Mouse (Mus musculus) CH12.LX (cell line): Measurements from ENCODE around the gene Trdmt1. TPM values are rescaled to one million over a fixed set of nuclear protein-coding genes. Genes with fewer than 3 reads are reported as not detected.

Experiments used
- DNase-seq: peaks from one replicate; pipeline ENCODE4 v3.0.0-alpha.2; 2013; ENCODE audit errors: extremely low read depth
- H3K27ac ChIP-seq: 2 replicates; pipeline ENCODE4 v1.5.1; 2012; ENCODE audit warnings: low read depth, mild to moderate bottlenecking, control low read depth, moderate library complexity; ENCODE audit not compliant: insufficient read depth
- H3K27me3 ChIP-seq: replicated peaks from 2 replicates; pipeline ENCODE3; 2012; ENCODE audit warnings: inconsistent platforms
- H3K36me3 ChIP-seq, 2 experiments: replicated peaks in 1 of 2; 2 replicates each; pipeline versions ENCODE3 to v1.6.1; 2012; ENCODE audit warnings: inconsistent platforms in 1 of 2, low read length in 1 of 2, mild to moderate bottlenecking in 1 of 2, mixed read lengths in 1 of 2, moderate library complexity in 1 of 2; ENCODE audit not compliant: control insufficient read depth in 1 of 2, insufficient read depth in 1 of 2
- H3K4me1 ChIP-seq, 2 experiments: 2 replicates each; pipeline ENCODE4 v1.6.1; 2012; ENCODE audit warnings: inconsistent platforms in 1 of 2, moderate library complexity in 1 of 2; ENCODE audit not compliant: insufficient read depth in 2 of 2, control insufficient read depth in 1 of 2
- H3K4me2 ChIP-seq: 2 replicates; pipeline ENCODE4 v1.6.1; 2012; ENCODE audit warnings: low read depth, mild to moderate bottlenecking, control low read depth; ENCODE audit not compliant: poor library complexity, insufficient read depth, severe bottlenecking
- H3K4me3 ChIP-seq, 3 experiments: fragments of 150-350 bp in 1 of 3; sonication (generic) in 1 of 3; replicated peaks in 1 of 3; 2 replicates each; pipeline versions ENCODE3 to v1.5.1; 2011 to 2012; ENCODE audit warnings: low read depth in 2 of 3, low read length in 2 of 3, mild to moderate bottlenecking in 2 of 3, moderate library complexity in 2 of 3, control low read depth in 1 of 3, improper control_type of control experiment in 1 of 3, inconsistent platforms in 1 of 3, mixed read lengths in 1 of 3; ENCODE audit not compliant: poor library complexity in 1 of 3
- H3K79me2 ChIP-seq: replicated peaks from 2 replicates; pipeline ENCODE4 v1.6.1; 2012; ENCODE audit warnings: mild to moderate bottlenecking, moderate library complexity; ENCODE audit not compliant: control insufficient read depth, poor library complexity, insufficient read depth, severe bottlenecking; ENCODE audit errors: extremely low read depth
- H3K9ac ChIP-seq: 2 replicates; pipeline ENCODE4 v1.6.1; 2012; ENCODE audit warnings: low read depth, mild to moderate bottlenecking, control low read depth, moderate library complexity; ENCODE audit not compliant: insufficient read depth
- H3K9me3 ChIP-seq: replicated peaks from 2 replicates; pipeline ENCODE3; 2012; ENCODE audit warnings: low read length, inconsistent platforms, mixed read lengths
- BHLHE40 ChIP-seq: IDR thresholded peaks from 2 replicates; pipeline ENCODE4 v1.6.1; 2011; ENCODE audit warnings: mild to moderate bottlenecking, low read depth, low read length, improper control_type of control experiment
- CHD2 ChIP-seq: IDR thresholded peaks from 2 replicates; pipeline ENCODE4 v1.6.1; 2011; ENCODE audit warnings: low read length, improper control_type of control experiment
- CTCF ChIP-seq, 2 experiments: IDR thresholded peaks in 1 of 2; conservative IDR thresholded peaks in 1 of 2; 2 replicates each; pipeline ENCODE4 v1.5.1; 2011 to 2012; ENCODE audit warnings: low read depth in 2 of 2, low read length in 2 of 2, improper control_type of control experiment in 1 of 2, inconsistent platforms in 1 of 2, mild to moderate bottlenecking in 1 of 2, moderate library complexity in 1 of 2
- E2F4 ChIP-seq: IDR thresholded peaks from 2 replicates; pipeline ENCODE4 v1.6.1; 2011; ENCODE audit warnings: low read depth, low read length, improper control_type of control experiment; ENCODE audit not compliant: insufficient replicate concordance
- EP300 ChIP-seq: IDR thresholded peaks from 2 replicates; pipeline ENCODE4 v1.6.1; 2011; ENCODE audit warnings: low read length, improper control_type of control experiment
- ETS1 ChIP-seq: conservative IDR thresholded peaks from 2 replicates; pipeline ENCODE4 v1.6.1; 2012; ENCODE audit warnings: low read depth, mild to moderate bottlenecking, inconsistent platforms, low read length, improper control_type of control experiment, moderate library complexity
- HCFC1 ChIP-seq: IDR thresholded peaks from 2 replicates; pipeline ENCODE4 v1.6.1; 2012; ENCODE audit warnings: low read depth, mild to moderate bottlenecking, inconsistent platforms, low read length, improper control_type of control experiment
- IRF4 ChIP-seq: IDR thresholded peaks from 2 replicates; pipeline ENCODE4 v1.6.1; 2014; ENCODE audit warnings: low read depth, mild to moderate bottlenecking, inconsistent platforms, low read length, improper control_type of control experiment
- JUND ChIP-seq: conservative IDR thresholded peaks from 2 replicates; pipeline ENCODE4 v1.6.1; 2011; ENCODE audit warnings: low read depth, low read length, improper control_type of control experiment
- KAT2A ChIP-seq: IDR thresholded peaks from 2 replicates; pipeline ENCODE4 v1.6.1; 2012; ENCODE audit warnings: low read length, improper control_type of control experiment, inconsistent platforms; ENCODE audit not compliant: insufficient replicate concordance
- MAFK ChIP-seq: IDR thresholded peaks from 2 replicates; pipeline ENCODE4 v1.6.1; 2011; ENCODE audit warnings: low read length, improper control_type of control experiment; ENCODE audit not compliant: insufficient replicate concordance
- MAZ ChIP-seq: IDR thresholded peaks from 2 replicates; pipeline ENCODE4 v1.6.1; 2012; ENCODE audit warnings: low read depth, mild to moderate bottlenecking, inconsistent platforms, low read length, improper control_type of control experiment, moderate library complexity
- MEF2A ChIP-seq: IDR thresholded peaks from 2 replicates; pipeline ENCODE4 v1.6.1; 2014; ENCODE audit warnings: low read depth, mild to moderate bottlenecking, inconsistent platforms, low read length, improper control_type of control experiment, borderline replicate concordance
- MXI1 ChIP-seq: IDR thresholded peaks from 2 replicates; pipeline ENCODE4 v1.6.1; 2011; ENCODE audit warnings: mild to moderate bottlenecking, low read depth, low read length, improper control_type of control experiment
- MYC ChIP-seq: IDR thresholded peaks from 2 replicates; pipeline ENCODE4 v1.6.1; 2011; ENCODE audit warnings: low read depth, mild to moderate bottlenecking, improper control_type of control experiment, low read length
- NELFE ChIP-seq: IDR thresholded peaks from 2 replicates; pipeline ENCODE4 v1.6.1; 2011; ENCODE audit warnings: low read depth, low read length, improper control_type of control experiment
- NRF1 ChIP-seq: IDR thresholded peaks from 2 replicates; pipeline ENCODE4 v1.6.1; 2014; ENCODE audit warnings: low read depth, mild to moderate bottlenecking, inconsistent platforms, low read length, improper control_type of control experiment, moderate library complexity
- PAX5 ChIP-seq: IDR thresholded peaks from 2 replicates; pipeline ENCODE4 v1.6.1; 2012; ENCODE audit warnings: low read length, inconsistent platforms, mixed read lengths
- POLR2A ChIP-seq: IDR thresholded peaks from 2 replicates; pipeline ENCODE4 v1.6.1; 2011; ENCODE audit warnings: low read depth, mild to moderate bottlenecking, improper control_type of control experiment, low read length
- POLR2AphosphoS2 ChIP-seq: IDR thresholded peaks from 2 replicates; pipeline ENCODE4 v1.6.1; 2011; ENCODE audit warnings: low read depth, low read length, improper control_type of control experiment
- RAD21 ChIP-seq: IDR thresholded peaks from 2 replicates; pipeline ENCODE4 v1.6.1; 2011; ENCODE audit warnings: low read depth, mild to moderate bottlenecking, low read length, improper control_type of control experiment, moderate library complexity
- RCOR1 ChIP-seq: conservative IDR thresholded peaks from 2 replicates; pipeline ENCODE4 v1.6.1; 2012; ENCODE audit warnings: low read depth, mild to moderate bottlenecking, inconsistent platforms, low read length, improper control_type of control experiment
- SMC3 ChIP-seq: IDR thresholded peaks from 2 replicates; pipeline ENCODE4 v1.6.1; 2011; ENCODE audit warnings: low read depth, low read length, improper control_type of control experiment
- TBP ChIP-seq: conservative IDR thresholded peaks from 2 replicates; pipeline ENCODE4 v1.6.1; 2011; ENCODE audit warnings: low read depth, low read length, improper control_type of control experiment
- UBTF ChIP-seq: IDR thresholded peaks from 2 replicates; pipeline ENCODE4 v1.6.1; 2012; ENCODE audit warnings: low read depth, mild to moderate bottlenecking, inconsistent platforms, low read length, improper control_type of control experiment, moderate library complexity
- USF2 ChIP-seq: conservative IDR thresholded peaks from 2 replicates; pipeline ENCODE4 v1.6.1; 2011; ENCODE audit warnings: low read depth, low read length, improper control_type of control experiment
- ZC3H11A ChIP-seq: IDR thresholded peaks from 2 replicates; pipeline ENCODE4 v1.6.1; 2012; ENCODE audit warnings: low read depth, mild to moderate bottlenecking, inconsistent platforms, low read length, improper control_type of control experiment
- ZMIZ1 ChIP-seq: IDR thresholded peaks from 2 replicates; pipeline ENCODE4 v1.6.1; 2012; ENCODE audit warnings: low read depth, mild to moderate bottlenecking, inconsistent platforms, low read length, improper control_type of control experiment
- ZNF384 ChIP-seq: IDR thresholded peaks from 2 replicates; pipeline ENCODE4 v1.6.1; 2012; ENCODE audit warnings: low read depth, low read length, improper control_type of control experiment, inconsistent platforms
- dilution Hi-C: fragments of 300-500 bp; cut with MboI; formaldehyde crosslinking; loops from 2 replicates; pipeline ENCODE4 v1.14.3; 2020; ENCODE audit warnings: low sequenced_read_pairs; ENCODE audit not compliant: extremely low pct_unique_long_range_greater_than_20kb, extremely low pct_ligation_motif_present
- in situ Hi-C: fragments of 300-500 bp; cut with MboI; formaldehyde crosslinking; loops from 3 replicates; pipeline ENCODE4 v1.14.3; 2019; ENCODE audit warnings: low sequenced_read_pairs, low pct_ligation_motif_present, low pct_unique_long_range_greater_than_20kb, mixed read lengths
- polyA plus RNA-seq: library from polyadenylated mRNA; unstranded; fragments of >175 nt; gene quantifications from 2 replicates; pipeline ENCODE4 v1.2.1, GENCODE M21; 2012; ENCODE audit warnings: low read depth; ENCODE audit not compliant: insufficient read length
- total RNA-seq, 2 experiments: library from RNA; depleted of rRNA; stranded (reverse); fragments of 300-350 nt in 1 of 2; fragments of >200 nt in 1 of 2; gene quantifications; 2 replicates each; pipeline ENCODE4 v1.2.3; 2012 to 2014

Gene Trdmt1
- total and polyA plus RNA-seq, 3 experiments = 8.8 to 29.8 (median 11.2) TPM

DNA sequence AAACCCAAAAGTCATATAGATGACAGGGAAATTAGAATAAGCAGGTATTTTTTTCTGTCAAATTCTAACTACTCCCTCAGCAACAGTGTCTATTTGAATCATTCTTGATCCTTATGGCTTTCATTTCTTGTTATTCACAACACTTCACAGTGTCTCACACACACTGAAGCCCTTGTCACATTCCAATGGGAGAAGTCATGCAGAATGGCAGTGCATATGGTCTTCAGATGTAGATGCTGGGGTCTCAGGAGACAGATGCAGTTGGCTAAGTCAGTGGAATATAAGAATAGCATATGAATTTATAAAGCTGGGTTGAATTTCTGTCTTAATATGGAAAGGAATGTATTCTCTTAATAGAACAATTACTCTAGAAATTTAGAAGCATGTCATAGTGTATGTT, 11.8 kb upstream of the Trdmt1 start:
- dilution Hi-C loops (no loop called here), in situ Hi-C loops (no loop called here)
- Histone ChIP-seq H3K4me3 (no peak overlapping the region), H3K36me3 (no peaks in the 10 kb centered on the region), H3K4me1 (peaks cover 11 to 37% of the 10 kb centered on the region in 2 experiments), H3K9me3 (no peaks in the 10 kb centered on the region), H3K4me2 (no peak overlapping the region), H3K9ac (no peak overlapping the region), H3K79me2 (no peaks in the 10 kb centered on the region), H3K27me3 (no peaks in the 10 kb centered on the region), H3K27ac (no peak overlapping the region)
- TF ChIP-seq ZMIZ1 = no peak
- no peak for TF ChIP-seq BHLHE40
- no peak for TF ChIP-seq MAFK
- no peak for TF ChIP-seq KAT2A
- no peak for TF ChIP-seq ZNF384
- TF ChIP-seq ZC3H11A = no peak
- no peak for TF ChIP-seq MXI1
- TF ChIP-seq PAX5 = no peak
- no peak for TF ChIP-seq USF2
- no peak for TF ChIP-seq NRF1
- no peak for TF ChIP-seq CTCF (conservative IDR thresholded peaks at IDR 0.05 in 1 of 2, IDR thresholded peaks at IDR 0.05 in 1 of 2; ENCODE audit: low read depth in 2 of 2, low read length in 2 of 2)
- no peak for TF ChIP-seq CHD2
- no peak for TF ChIP-seq POLR2AphosphoS2
- TF ChIP-seq TBP = no peak
- TF ChIP-seq MAZ = no peak
- TF ChIP-seq EP300 = no peak
- no peak for TF ChIP-seq RCOR1
- TF ChIP-seq UBTF = no peak
- DNase-seq = no peak

DNA sequence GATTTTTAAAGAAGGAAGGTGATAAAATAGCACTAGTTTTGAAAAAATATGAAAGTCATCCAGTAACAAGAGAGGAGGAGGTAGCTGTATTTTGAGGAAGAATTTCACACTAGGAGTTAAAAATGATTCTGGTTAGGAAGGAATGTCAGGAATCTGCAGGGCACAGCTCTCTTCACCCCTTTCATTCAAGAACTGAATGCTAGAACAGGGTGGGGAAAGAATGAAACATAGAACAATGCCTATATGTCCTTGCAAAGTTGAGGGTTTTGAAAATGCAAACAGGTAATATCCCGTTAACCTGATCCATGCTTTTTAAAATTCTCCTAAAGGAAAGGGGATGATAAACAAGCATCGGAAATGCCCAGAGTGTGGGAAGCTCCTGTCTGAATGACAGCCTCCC, 9.5 kb upstream of the Trdmt1 start:
- TF ChIP-seq NRF1 (no peak), POLR2AphosphoS2 (no peak), RCOR1 (no peak), SMC3 (no peak), JUND (no peak), NELFE (no peak), MAFK (no peak), MEF2A (no peak), E2F4 (no peak), ZNF384 (no peak), MYC (no peak), ZC3H11A (no peak), HCFC1 (no peak), IRF4 (no peak), RAD21 (no peak), ETS1 (no peak), POLR2A (no peak)
- Histone ChIP-seq H3K27me3 (no peaks in the 10 kb centered on the region), H3K79me2 (no peaks in the 10 kb centered on the region), H3K4me1 (peaks cover 11 to 23% of the 10 kb centered on the region in 2 experiments), H3K36me3 (no peaks in the 10 kb centered on the region), H3K27ac (no peak overlapping the region), H3K9ac (no peak overlapping the region), H3K4me2 (no peak overlapping the region), H3K9me3 (no peaks in the 10 kb centered on the region), H3K4me3 (no peak overlapping the region)
- in situ Hi-C loops = no loop called here
- dilution Hi-C loops = no loop called here
- DNase-seq = no peak
